Mouse (Mus musculus) kidney, adult 2 months (tissue): ENCODE measurements at regions not wholly inside any gene's neighbourhood (a gene's known extent, or its start where the extent isn't known, plus 50 kb on each side); places are given as distances from the start of the nearest gene placed in this dataset.

Source experiments
- CTCF ChIP-seq: fragments of 200-500 bp; conservative IDR thresholded peaks from 2 replicates; pipeline ENCODE4 v1.5.1; 2011; ENCODE audit warnings: low read depth, mild to moderate bottlenecking, control low read depth, low read length, moderate library complexity, mixed read lengths; ENCODE audit not compliant: insufficient read depth, insufficient read length
- POLR2A ChIP-seq: fragments of 200-500 bp; IDR thresholded peaks from one replicate; pipeline ENCODE4 v1.6.1; 2011; ENCODE audit warnings: low read depth, low read length, control low read depth

DNA sequence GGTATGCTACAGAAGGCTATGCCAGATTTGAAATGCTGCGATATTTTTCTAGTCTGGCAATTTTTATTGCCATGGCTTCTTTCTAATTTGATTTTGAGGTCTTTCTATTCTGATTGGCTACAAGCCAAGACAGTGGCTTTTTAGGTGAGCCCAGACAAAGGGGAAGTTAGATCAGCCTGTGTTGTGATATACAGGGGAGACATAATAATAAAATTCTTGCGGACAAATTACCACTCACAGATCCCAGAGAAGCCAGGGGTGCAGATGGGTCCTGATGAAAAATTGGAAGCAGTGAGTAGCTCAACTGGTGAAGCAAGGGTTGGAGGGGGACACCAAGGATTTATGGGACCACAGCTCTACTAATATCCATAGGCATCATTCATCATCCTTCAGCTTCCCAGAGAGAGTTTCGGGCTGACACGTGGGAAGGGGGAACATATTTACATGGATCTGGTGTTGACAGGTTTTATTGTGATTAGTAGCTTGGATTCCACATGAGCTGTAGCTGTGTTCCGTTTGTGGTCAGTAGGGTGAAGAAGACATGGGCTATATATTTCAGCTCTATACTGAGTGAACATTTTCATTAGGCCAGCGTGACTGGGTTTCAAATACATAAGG lies 190.0 kb downstream of the Gm5447 start:
- no peak for TF ChIP-seq CTCF
- TF ChIP-seq POLR2A = no peak
